Mouse (Mus musculus) olfactory bulb, adult 2 months (tissue): ENCODE data around the gene Prol1. TPM values are rescaled to one million over a fixed set of nuclear protein-coding genes. Genes with fewer than 3 reads are reported as not detected.
"Not testable (repeated sequence)": the region's sequence is repeated elsewhere in the genome, so short reads cannot be mapped to it uniquely, and the experiment has no call there.

Source experiments
- H3K27ac ChIP-seq: fragments of 200-500 bp; 2 replicates; pipeline ENCODE4 v1.5.1; 2012; ENCODE audit warnings: low read depth, low read length; ENCODE audit not compliant: insufficient read depth
- H3K4me1 ChIP-seq: fragments of 200-500 bp; 2 replicates; pipeline ENCODE4 v1.6.1; 2012; ENCODE audit warnings: low read length; ENCODE audit not compliant: control insufficient read depth, insufficient read depth
- H3K4me3 ChIP-seq: fragments of 200-500 bp; 2 replicates; pipeline ENCODE4 v1.5.1; 2012; ENCODE audit warnings: mild to moderate bottlenecking, low read depth, low read length, moderate library complexity; ENCODE audit not compliant: insufficient read depth
- CTCF ChIP-seq: fragments of 200-500 bp; IDR thresholded peaks from 2 replicates; pipeline ENCODE4 v1.5.1; 2012; ENCODE audit warnings: low read depth, mild to moderate bottlenecking, low read length, moderate library complexity; ENCODE audit not compliant: insufficient read depth
- POLR2A ChIP-seq: fragments of 200-500 bp; IDR thresholded peaks from 2 replicates; pipeline ENCODE4 v1.6.1; 2012; ENCODE audit warnings: mild to moderate bottlenecking, low read depth, low read length, moderate library complexity; ENCODE audit not compliant: insufficient read depth
- WGBS: fragments of 180-500 bp; shearing (Covaris S2); methylation state at CpG from one replicate; pipeline ENCODE4 v1.1.7; 2018; 5-methylcytosine and 5-hydroxymethylcytosine counted together
- polyA plus RNA-seq: library from polyadenylated mRNA; stranded (reverse); fragments of >200 nt; gene quantifications from 2 replicates; pipeline ENCODE4 v1.2.4, GENCODE M21; 2012; ENCODE audit warnings: low replicate concordance; ENCODE audit not compliant: missing spikeins, insufficient read depth, insufficient read length

The Prol1 gene
- polyA plus RNA-seq: not detected in 2 replicates

DNA sequence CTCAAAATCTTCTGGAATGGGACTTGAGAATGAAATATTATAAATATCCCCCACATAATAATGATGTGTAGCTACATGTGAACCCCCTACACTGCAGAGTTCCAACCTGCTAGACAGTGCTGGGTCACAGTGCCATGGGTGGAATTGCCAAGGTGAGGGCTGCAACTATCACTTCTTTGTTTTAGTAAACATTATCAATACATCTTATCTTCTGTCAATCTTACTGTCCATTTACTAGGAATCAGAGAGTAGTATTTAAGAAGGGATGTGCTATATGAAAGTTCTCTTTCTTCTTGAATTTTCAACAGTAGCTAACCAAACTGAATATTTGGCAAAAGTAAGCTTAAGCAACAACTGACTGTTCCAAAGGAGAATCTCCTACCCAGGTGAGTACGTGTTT is at the start of gene Prol1:
Prol1 (plus strand) TSS at position 301 of the 400 bp plus-strand sequence.
- Histone ChIP-seq H3K4me3 (no peak within 1 kb of the TSS), H3K4me1 (no peaks in the 10 kb centered on the region), H3K27ac (no peak within 1 kb of the TSS)
- TF ChIP-seq POLR2A: no peak
- no peak for TF ChIP-seq CTCF
- WGBS: 95% methylated on average over 1 of the region's 1 CpGs

- Histone ChIP-seq H3K4me1 (no peaks in the 10 kb centered on the region), H3K4me3 (no peak within 1 kb of the TSS), H3K27ac (no peak within 1 kb of the TSS)
- TF ChIP-seq POLR2A (no peak), CTCF (no peak)
- 69% methylated on average over 1 of the region's 1 CpGs for WGBS
These were observed 48.5 kb upstream of the Prol1 start, which contains the start of gene Gm7714 for GRCm38 (mm10) chr5:88268619-88269018. Gene Gm7714 (plus strand): TSS chr5:88268919.

- WGBS: 58% methylated on average over 3 of the region's 3 CpGs
- H3K27ac ChIP-seq, H3K4me1 ChIP-seq, H3K4me3 ChIP-seq: not testable (repeated sequence)
These were observed 5.8 kb upstream of the Prol1 start for GRCm38 (mm10) chr5:88311307-88311706.

DNA sequence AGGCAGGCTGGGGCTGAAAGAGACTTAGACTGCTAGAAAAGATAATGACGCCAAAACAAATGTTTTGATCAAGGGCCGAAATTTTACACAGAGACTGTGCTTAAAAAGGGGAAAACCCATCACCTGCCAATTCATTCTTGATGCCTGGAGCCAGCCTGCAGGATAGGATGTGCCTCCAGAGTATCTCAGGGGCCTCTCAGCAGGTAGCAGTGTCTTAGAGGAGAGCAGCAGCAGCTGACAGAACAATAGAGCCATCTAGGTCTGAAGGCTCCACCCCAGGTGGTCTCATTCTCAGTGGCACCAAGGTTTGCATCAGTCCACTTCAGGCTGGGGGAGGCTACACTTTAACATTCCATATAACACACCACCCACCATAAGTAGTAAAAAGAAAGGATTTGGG is 31.4 kb downstream of the Prol1 start:
- not testable (repeated sequence) for H3K4me3 ChIP-seq, H3K27ac ChIP-seq, H3K4me1 ChIP-seq
- WGBS: 44% methylated on average over 2 of the region's 2 CpGs

- no peaks in the 10 kb centered on the region for H3K4me1 ChIP-seq
- TF ChIP-seq POLR2A (no peak), CTCF (no peak)
- 6% methylated on average over 5 of the region's 5 CpGs for WGBS
- no peak overlapping the region for H3K27ac ChIP-seq
- H3K4me3 ChIP-seq: no peak overlapping the region
These were observed 47.7 kb downstream of the Prol1 start for GRCm38 (mm10) chr5:88364768-88365167.

- 43% methylated on average over 1 of the region's 1 CpGs for WGBS
- TF ChIP-seq POLR2A (no peak), CTCF (no peak)
- no peak overlapping the region for H3K27ac ChIP-seq
- H3K4me1 ChIP-seq: no peaks in the 10 kb centered on the region
- no peak overlapping the region for H3K4me3 ChIP-seq
These were observed 49.8 kb downstream of the Prol1 start for GRCm38 (mm10) chr5:88366886-88367285.

DNA sequence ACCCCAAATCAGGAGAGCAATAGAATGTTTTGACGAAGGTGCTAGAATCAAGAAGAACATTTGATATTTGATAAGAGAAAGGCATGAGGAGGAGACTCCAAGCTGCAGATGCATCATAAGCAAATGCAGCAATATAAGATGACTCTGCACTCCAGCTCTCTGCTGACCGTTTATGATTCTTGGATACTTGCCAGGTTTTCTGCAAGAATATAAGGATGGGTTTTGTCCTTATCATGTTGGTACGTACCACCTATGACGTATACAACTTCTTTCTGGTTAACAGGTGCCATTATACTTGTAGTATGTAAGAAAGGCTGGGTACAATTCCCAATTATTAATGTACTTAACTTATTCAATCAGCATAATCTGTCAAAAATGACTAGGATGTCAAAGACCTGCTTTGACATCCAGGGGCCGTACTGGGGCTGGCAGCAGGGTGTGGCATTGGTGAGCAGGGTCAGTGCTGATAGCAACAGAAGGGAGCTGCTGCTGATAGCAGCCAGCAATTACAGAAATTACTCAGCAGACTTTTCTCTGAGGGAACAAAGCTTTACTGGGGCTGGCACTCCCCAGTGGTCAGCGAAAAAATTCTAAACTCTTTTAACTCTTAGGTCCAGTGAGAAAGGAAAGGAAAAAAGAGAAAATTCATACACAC is 53.6 kb downstream of the Prol1 start:
- no peak overlapping the region for H3K27ac ChIP-seq
- H3K4me3 ChIP-seq: no peak overlapping the region
- 71% methylated on average over 6 of the region's 6 CpGs for WGBS
- no peaks in the 10 kb centered on the region for H3K4me1 ChIP-seq
- TF ChIP-seq POLR2A (no peak), CTCF (no peak)

DNA sequence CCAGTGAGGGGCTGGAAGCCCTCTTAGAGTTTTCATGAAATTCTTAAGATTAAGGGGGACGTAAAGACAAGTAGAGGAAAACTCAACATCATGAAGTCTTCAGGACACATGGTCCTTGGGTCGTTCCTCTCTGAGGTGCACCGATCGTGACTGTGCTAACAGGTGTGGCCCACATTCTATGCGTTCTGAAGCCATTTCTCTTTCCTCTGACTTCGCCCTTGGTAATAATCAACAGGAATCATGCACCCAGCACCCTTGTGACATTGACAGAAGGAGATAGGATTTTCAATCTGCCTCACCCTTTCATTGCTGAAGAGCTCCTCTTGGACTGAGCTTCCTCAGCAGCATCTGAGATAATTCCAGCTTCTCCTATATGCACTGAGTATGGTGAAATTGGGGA is 55.5 kb downstream of the Prol1 start:
- no peaks in the 10 kb centered on the region for H3K4me1 ChIP-seq
- no peak overlapping the region for H3K4me3 ChIP-seq
- TF ChIP-seq CTCF (no peak), POLR2A (no peak)
- H3K27ac ChIP-seq: no peak overlapping the region
- WGBS: 88% methylated on average over 6 of the region's 6 CpGs

GRCm38 (mm10) chr5:88375808-88376207 is 58.7 kb downstream of the Prol1 start, which contains the start of gene Amtn:
Gene Amtn (plus strand): TSS chr5:88376108.
- no peak within 1 kb of the TSS for H3K27ac ChIP-seq
- TF ChIP-seq CTCF: no peak
- no peak for TF ChIP-seq POLR2A
- WGBS: 82% methylated on average over 4 of the region's 4 CpGs
- no peaks in the 10 kb centered on the region for H3K4me1 ChIP-seq
- no peak within 1 kb of the TSS for H3K4me3 ChIP-seq

Other genes with a start within 250 kb of the Prol1 start
- gene Smr2, start 230.8 kb upstream of the Prol1 start, polyA plus RNA-seq: not detected in 2 replicates
- not detected in 2 replicates for gene Gm11116, start 205.8 kb upstream of the Prol1 start, polyA plus RNA-seq
- not detected in 2 replicates for gene Gm11115, start 163.2 kb upstream of the Prol1 start, polyA plus RNA-seq
- gene Gm7714, start 48.4 kb upstream of the Prol1 start, polyA plus RNA-seq: not detected in 2 replicates
- gene Amtn, start 58.8 kb downstream of the Prol1 start, polyA plus RNA-seq: not detected in 2 replicates
- gene Ambn, start 138.7 kb downstream of the Prol1 start, polyA plus RNA-seq: not detected in 2 replicates
- not detected in 2 replicates for gene Enam, start 170.7 kb downstream of the Prol1 start, polyA plus RNA-seq
- not detected in 2 replicates for gene Jchain, start 210.6 kb downstream of the Prol1 start, polyA plus RNA-seq
- gene Utp3, start 237.2 kb downstream of the Prol1 start, polyA plus RNA-seq: not detected in 2 replicates
- gene Rufy3, start 247.7 kb downstream of the Prol1 start, polyA plus RNA-seq: 110 TPM in 1 of 2 replicates, not detected in the other